Mouse (Mus musculus) lung, adult 18-20 months (tissue): Measurements from ENCODE around the gene Igdcc3.

Experiments used
- DNase-seq, 2 experiments: peaks; one replicate each; pipeline ENCODE4 v3.0.0; 2022; ENCODE audit warnings: mixed read lengths in 2 of 2

Igdcc3 gene

DNA sequence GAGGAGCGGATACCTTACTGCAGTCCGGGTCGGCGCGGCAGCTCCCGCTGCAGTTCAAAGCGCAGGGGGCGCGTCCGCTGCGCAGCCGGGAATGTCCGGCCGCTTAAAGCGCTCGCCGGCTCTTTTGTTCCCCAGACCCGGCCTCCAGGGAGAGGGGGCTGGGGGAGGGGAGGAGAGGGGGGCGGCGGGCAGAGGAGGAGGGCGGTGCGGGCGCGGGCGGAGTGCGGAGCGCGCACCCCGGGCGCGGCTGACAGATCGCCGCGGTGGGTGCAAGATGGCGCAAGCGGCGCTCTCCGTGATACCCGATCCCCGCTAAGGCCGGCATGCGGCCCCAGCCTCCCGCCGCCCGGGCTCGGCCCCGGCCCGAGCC, at the start of gene Igdcc3:
Gene Igdcc3 (plus strand): TSS at position 254 of the 370 bp plus-strand sequence.
- DNase-seq = peak in 1 of 2 experiments; percentile 9

DNA sequence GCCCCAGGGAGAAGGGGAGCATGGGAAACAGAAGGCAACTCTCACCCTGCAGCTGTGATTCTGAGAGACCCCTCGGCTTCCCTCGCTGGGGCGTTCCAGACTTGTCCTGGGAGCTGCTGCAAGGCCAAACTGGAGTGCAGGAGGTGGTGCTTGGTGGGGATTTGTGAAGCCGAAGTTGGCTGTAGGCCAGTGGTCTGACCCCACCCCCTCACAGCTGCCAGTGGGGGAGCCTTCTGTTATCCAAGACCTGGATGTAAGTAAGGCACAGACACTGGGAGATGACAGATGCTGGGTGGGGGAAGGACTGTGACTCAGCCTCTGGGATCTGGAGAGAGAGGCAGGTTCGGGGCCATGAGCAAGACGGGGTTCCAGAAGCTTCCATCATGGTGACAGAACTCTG, 46.8 kb upstream of the Igdcc3 start:
- DNase-seq = peak in 1 of 2 experiments; percentile 14

DNA sequence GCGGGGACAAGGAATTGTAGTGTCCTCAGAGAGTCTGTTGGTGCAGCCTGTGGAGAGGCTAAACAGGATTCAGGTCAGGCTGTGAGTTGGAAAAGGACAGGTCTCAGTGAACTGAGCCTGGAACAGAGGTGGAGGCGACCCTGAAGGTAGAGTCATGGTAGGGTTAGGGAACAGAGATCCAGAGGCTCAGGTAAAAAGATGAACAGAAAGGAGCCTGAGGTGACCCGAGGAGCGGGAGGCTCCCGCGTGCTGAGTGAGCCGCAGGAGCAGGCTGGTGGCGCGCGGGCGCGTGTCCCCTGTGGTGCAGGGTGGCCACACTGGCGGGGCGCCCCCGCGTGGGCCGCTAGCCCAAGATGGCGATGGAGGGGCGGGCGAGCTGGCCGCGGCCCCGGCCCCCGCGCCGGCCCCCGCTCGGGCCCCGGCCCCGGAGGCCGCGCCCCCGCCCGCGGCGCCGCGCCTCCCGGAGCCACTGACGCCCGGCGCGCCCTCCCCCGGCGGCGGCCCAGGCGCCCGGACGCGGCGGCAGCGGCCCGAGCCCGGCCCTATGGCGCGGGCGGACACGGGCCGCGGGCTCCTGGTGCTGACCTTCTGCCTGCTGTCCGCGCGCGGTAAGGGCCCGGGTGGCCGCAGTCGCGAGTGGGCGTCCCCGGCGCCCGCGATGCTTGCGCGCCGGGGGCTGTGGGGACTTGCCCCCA, 39.9 kb upstream of the Igdcc3 start, which contains the start of gene Igdcc4:
Gene Igdcc4 (plus strand): TSS at position 496 of the 695 bp plus-strand sequence.
- DNase-seq = no peak

DNA sequence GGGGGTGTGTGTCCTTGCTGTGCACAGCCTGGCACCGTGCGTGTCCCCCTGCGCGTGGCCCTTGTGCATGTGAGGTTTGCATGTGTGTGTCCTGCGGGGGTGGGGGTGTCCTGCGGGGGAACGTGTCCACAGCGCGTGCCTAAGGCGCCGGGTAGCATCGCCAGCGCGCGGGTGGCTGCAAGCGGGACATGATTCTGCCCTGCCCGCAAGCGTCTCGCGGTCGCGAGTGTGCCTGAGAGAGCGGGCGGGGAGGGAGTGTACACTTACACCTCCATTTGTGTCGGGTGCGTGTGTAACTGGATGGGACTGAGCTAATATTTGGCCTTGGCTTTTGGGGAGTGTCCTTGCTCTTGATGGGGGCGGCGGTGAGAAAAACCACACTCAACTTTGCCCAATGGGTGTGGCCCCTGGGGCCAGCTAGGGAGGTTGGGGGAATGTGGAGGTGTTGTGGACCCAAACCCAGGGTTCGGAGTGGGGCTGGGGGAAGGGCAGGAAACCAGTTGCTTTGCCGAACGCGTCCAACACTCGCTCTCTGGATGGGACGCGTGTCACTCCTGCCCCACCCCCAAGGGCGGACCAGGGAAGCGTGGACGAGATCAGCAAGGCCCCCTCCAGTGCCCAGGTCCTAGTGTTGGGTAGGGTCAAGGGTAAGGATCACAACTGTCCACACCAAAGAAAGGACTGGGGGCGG, 39.2 kb upstream of the Igdcc3 start:
- peak; percentile 12 to 21 for DNase-seq

DNA sequence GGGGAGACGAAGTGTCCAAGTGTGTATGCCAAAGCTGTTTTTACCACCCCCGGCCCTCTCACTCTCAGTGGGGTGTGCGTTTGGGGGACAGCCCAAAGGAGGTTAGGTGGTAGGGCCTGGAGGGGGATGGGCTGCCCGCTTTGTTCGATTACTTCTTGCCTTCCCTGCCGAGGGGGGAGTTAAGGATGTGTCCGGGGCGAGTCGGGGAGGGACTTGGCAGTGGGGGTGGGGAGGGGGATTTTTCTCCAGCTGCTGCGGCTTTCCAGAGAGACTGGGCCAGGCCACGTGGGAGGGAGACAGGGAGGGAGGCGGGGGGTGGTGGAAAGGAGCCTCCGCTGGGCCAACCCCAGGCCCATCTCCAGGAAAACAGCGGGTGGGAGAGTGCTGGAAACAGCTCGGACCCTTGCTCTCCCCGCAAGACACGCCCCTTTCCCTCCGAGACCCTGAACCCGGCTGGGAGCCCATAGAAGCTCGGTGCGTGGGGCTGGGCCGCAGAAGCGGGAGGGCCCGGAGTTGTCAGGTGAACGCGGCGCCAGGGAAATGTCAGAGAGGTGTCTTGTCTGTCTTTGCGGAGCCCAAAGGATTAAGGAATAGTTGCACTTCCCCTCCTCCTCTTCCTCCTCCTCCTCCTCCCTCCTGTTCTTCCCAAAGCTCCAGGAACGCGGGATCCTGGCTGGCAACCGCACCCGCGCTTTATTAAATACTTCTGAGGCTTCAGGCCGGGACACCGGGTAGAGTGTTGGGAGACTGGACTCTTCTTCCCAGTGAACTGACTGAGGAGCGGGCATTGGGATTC, 38.4 kb upstream of the Igdcc3 start:
- no peak for DNase-seq

DNA sequence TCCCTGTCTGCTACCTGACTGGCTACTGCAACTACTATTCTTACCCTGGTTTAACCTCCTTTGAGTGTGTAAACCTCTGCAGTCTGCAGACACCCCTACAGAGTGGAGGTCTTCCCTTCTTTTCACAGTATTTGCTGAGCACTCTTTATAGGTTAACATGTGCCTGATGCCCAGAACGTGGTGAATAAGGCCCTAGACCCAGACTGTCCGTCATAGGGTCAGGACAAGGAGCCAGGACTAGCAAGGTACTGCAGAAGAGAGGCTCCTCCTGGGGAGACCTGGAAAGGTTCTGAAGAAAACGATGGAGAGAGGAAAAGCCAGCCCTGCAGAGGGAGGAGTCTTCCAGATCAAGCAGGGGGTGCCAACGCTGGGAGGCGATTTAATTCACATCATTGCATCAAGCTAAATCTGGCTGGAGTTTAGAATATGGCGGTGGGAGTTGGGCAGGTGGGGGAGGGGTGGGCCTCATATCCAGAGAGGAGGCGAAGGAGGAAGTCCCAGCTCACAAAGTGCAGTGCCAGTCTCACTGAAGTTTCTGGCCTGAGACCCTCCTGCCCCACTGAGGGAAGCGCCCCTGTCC, 37.7 kb upstream of the Igdcc3 start:
- DNase-seq = no peak

DNA sequence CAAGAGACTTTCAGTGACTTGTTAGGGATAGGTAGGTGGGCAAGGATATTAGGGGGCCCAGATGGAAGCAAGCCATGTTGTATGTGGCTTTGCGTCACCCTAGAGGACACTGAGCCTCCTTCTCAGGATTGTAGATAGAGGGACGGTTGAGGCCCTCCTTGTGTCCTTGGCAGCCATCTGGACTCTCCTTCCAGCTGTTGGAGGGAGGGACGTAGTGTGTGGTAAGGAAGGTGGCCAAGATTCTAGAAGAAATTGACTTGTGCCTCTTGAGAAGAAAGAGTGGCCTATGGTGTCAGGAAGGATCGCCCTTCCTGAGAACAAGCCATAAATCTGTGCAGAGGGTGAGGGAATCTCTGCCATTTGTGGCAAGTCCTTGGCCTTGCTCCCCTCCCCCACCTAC, 34.2 kb upstream of the Igdcc3 start:
- no peak for DNase-seq

DNA sequence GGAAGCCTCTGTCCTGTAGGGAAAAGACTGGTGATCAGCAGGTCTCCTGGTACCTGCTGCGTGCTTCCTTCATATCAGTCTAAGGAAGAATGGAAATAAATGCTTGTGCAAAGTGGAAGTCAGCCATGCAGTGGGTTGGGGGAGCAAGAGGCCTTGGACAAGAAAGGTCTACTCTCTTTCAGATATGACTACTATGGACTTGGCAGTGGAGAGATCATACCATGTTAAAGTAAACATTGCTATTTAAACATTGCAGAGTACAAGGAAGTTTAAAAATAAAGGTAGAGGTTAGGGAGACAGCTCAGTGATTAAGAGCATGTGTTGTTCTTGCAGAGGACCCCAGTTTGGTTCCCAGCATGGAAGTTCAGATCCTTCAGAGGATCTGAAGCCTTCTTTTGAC, 33.1 kb upstream of the Igdcc3 start:
- DNase-seq = no peak

DNA sequence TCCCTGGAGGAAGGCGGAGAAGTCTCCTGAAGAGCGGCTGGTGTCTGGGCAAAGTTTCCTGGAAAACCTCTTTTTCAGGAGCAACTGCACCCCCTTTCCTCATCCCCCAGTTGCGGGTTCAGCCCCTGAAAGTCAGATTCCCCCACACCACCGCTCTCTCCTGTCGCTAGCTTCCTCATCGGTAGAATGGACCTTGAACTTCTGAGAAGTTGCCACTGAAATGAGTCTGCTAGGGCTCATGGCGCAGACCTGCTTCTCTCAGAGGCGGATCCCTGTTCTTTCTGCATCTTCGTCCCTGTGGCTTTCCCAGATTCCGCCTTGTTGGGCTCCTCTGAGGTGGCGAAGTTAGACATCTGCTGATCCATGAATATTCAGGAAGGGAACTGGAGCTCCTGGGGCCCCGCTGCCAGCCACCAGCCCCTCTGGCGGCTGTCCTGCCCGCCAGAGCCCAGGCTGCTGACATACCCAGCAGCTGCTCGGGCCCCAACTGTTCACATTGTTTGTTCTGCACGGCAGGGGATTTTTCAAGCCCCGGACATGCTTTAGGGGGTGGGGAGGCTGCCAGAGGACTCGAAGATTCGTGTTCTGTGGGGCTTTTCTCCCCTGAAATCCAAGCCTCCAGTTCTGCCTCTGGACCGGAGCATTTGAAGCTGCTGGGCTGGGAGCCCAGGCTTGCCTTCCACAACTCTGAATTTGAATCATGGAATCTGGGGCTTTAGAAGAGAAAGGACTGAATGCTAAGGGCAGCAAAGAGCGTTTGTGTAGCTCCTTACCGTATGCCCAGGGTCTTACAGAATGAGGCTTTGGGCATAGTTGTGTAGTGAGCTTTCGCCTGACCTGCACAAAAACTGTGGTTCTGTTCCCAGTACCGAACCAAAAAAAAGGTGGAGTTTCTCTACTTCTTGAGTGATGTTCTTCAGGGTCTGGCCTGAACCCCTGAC, 31.6 kb upstream of the Igdcc3 start:
- DNase-seq = no peak

DNA sequence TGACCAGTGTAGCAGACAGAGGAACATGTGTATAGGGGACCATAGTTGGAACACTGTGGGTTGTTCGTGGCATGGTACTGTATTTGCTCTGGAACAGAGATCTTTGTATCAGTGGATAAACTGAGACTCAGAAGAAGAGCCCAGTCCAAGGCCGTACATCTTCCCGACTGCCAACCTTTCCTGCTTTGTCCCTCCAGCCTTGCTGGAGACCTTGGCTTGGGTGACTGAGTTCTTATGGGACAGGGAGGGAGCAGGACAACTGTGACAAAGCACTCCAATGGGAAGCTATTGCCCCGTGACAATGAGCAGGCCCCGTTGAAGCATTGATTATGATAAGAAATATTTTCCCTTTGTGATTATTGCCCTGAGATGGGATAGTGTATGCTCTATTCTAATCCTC, 29.3 kb upstream of the Igdcc3 start:
- no peak for DNase-seq

DNA sequence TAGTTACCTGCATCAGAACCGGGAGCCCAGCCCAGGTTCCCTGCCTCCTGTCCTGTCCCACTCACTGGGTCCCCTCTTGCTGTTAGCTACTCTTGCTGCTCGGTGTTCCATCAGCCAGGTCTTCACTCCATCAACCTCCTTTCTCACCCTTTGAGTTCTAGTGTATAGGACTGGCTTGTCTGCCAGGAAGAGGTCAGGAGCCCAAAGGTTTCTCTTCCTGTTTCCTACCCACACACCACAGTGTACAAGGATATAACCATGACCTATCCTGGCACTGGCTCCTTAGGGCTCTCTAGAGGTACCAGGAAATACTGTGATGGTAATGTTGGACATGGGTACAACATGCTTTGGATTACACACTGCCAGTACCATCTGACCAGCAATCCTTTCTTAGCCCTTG, 27.3 kb upstream of the Igdcc3 start:
- no peak for DNase-seq

DNA sequence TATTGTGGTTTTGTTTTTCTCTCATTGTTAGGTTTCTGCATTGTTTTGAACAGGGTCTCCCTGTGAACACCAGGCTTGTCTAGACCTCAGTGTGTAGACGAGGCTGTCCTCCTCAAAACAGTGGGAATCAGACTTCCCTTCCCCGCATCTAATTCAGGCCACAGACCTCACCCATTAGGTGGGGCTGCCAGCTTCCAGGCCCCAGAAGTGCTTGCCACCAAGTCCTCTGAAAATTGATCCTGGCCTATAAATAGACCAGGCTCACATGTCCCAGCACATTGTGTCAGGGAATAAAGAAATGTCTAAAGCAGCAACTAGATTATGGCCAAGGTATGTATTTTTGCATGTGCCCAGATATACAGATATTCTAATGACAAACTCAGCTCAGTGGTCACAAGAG, 25.1 kb upstream of the Igdcc3 start:
- DNase-seq = no peak

DNA sequence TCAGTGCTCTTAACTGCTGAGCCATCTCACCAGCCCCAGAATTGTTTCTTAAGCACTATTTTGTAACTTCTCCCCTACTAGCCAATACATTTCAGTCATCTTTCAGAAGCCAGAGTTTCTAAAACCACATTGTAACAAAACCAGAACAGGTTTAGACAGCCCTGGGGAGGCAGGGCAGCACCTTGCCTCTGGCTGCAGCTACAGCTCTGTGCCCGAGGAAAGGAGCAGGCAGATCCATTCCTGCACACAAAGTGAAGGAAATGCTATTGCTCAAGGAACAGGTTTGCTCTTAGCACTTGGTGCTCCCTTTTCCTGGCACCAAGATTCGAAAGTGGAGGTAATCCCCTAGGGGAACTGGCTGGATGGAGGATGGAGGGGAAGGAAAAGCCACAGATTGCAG, 23.5 kb upstream of the Igdcc3 start:
- DNase-seq = no peak

DNA sequence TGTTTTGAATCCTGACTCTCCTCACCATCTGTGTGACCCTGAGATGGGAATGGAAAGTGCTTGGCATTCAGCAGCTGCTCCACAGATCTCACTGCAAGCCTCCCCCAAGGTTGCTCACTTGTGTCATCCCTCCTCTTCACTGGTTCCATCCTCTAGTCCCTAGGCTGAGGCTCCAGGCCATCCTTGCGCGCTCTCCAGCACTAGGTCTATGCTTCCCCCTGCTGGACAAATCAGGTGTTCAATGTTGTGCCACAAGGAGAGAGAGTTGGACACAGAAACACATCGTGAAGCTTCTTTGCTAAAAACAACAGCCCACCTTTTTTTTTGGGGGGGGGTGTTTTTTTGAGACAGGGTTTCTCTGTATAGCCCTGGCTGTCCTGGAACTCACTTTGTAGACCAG, 20.1 kb upstream of the Igdcc3 start:
- peak; percentile 26 to 54 for DNase-seq

DNA sequence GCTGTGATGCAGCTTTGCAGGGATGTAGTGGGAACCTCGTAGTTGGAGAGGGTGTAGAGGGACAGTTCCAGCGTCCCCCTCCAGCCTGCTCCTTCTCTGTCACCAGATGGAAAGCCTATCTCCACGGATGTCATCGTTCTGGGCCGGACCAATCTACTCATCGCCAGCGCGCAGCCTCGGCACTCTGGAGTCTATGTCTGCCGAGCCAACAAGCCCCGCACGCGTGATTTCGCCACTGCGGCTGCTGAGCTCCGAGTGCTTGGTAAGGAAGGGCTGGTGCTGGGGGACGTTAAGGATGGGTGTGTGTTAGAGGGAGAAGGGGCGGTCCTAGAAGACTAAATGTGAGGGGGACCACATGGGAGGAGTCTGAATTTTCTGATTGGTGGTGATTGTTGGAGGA, 18.4 kb upstream of the Igdcc3 start:
- no peak for DNase-seq

DNA sequence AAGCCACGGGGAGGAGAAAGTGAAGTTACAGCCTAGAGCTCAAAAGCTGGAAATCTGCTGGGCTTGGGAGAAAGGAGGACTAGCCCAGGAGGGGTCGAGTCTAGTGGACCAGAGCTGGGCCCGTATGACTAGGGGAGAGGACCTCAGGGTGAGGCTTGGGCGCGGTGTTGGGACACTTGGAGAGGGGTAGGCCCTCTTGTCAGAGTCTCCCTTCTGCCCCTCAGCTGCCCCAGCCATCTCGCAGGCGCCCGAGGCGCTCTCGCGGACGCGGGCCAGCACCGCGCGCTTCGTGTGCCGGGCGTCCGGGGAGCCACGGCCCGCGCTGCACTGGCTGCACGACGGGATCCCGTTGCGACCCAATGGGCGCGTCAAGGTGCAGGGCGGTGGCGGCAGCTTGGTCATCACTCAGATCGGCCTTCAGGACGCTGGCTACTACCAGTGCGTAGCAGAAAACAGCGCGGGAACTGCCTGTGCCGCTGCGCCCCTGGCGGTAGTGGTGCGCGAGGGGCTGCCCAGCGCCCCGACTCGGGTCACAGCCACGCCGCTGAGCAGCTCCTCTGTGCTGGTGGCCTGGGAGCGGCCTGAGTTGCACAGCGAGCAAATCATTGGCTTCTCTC, 17.3 kb upstream of the Igdcc3 start:
- peak; percentile 19 to 26 for DNase-seq

DNA sequence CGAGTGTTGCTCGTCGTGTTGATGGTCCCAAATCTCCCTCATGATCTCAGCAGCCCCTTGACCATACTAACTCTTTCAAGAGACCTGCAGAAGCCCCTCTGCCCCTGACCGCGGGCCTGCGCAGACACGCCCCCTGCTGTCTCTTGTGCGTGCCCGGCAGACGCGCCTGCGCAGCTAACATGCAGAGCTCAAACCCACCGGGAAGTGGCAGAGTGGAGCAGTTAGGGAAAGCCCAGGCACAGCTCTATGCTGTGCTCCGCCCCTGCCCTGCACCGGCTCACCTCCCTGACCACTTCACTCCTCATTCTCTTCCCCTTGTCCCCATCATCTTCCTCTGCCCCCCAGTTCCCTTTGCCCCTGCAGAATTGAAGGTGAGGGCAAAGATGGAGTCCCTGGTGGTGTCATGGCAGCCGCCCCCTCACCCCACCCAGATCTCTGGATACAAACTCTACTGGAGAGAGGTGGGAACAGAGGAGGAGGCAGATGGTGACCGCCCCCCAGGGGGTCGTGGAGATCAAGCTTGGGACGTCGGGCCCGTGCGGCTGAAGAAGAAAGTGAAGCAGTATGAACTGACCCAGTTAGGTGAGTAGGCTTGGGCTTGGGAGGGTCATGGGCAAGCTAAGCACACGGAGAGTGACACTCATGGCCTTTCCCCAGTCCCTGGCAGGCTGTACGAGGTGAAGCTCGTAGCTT, 12.7 kb upstream of the Igdcc3 start:
- peak; percentile 29 to 31 for DNase-seq

DNA sequence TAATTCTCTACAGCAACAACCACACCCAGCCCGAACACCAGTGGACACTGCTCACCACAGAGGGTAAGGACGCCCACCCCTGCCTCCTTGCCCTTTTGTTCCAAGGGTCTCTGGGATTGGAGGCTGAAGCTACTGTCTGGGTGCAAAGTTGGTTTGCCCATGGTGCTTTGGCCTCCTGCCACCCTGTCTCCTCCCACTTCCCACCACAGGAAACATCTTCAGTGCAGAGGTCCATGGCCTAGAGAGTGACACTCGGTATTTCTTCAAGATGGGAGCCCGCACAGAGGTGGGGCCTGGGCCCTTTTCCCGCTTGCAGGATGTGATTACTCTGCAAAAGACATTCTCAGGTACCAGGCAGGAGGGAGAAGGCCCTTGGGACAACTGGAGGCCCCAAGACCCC, 9.3 kb upstream of the Igdcc3 start:
- DNase-seq = no peak

DNA sequence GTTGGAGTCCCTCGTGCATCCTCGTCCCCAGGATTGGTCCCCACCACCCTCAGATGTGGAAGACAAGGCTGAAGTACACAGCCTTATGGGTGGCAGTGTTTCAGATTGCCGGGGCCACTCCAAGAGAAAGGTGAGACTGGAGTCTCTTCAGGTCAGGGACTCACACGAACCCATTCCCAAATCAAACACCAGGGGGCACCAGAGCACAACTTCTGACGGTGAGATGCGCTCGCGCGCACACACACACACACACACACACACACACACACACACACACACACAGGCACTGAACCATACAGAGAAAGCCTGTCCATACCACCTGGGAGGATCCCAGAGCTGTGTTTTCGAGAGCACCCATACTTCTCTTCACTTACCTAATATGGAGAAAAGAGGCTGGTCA, 7.2 kb upstream of the Igdcc3 start:
- DNase-seq = peak; percentile 56 to 67

DNA sequence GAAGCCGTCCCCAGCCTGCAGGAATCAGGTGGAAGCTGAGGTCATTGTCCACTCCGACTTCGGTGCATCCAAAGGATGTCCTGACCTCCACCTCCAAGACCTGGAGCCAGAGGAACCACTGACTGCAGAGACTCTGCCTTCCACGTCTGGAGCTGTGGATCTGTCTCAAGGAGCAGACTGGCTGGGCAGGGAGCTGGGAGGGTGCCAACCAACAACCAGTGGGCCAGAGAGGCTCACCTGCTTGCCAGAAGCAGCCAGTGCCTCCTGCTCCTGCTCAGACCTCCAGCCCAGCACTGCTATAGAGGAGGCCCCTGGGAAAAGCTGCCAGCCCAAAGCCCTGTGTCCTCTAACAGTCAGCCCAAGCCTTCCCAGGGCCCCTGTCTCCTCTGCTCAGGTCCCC, 5.9 kb upstream of the Igdcc3 start:
- no peak for DNase-seq

DNA sequence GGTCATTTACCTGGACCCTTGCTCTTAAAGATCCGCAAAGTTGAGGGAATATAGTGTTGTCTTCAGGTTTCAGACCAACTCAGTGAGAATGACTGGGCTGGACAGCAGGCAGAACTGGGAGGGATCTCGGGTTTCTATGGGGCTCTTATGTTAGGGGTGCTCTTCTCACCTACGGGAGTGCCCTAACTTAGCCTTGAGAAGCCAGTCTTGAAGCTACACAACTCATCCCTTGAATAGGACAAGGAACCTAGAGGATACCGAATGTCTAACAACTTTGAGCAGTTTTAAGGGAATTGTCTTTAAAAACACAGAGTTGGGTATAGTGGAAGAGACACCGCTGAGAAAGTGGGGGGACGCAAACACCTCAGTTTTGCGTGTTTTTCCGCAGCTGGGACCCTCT, 498 bp upstream of the Igdcc3 start:
- DNase-seq = no peak
